Mouse (Mus musculus) myocyte (in vitro differentiated cells): ENCODE measurements at regions not wholly inside any gene's neighbourhood (a gene's known extent, or its start where the extent isn't known, plus 50 kb on each side); places are given as distances from the start of the nearest gene placed in this dataset.

Experiments used
- CEBPB ChIP-seq: IDR thresholded peaks from 2 replicates; pipeline ENCODE4 v1.6.1; 2011; ENCODE audit warnings: mild to moderate bottlenecking, moderate library complexity; ENCODE audit not compliant: poor library complexity, insufficient read depth, severe bottlenecking
- POLR2A ChIP-seq: IDR thresholded peaks from one replicate; pipeline ENCODE4 v1.6.1; 2011; ENCODE audit warnings: low read depth, mild to moderate bottlenecking, control low read depth, moderate library complexity; ENCODE audit not compliant: insufficient read length

GRCm38 (mm10) chr4:142837636-142838035, 375.2 kb downstream of the Prdm2 start:
- TF ChIP-seq POLR2A: no peak
- no peak for TF ChIP-seq CEBPB
